Mouse (Mus musculus): ENCODE data around the gene Olfr1164. TPM values are rescaled to one million over a fixed set of nuclear protein-coding genes. Genes with fewer than 3 reads are reported as not detected.

The Olfr1164 gene
- polyA plus RNA-seq (2015; fragmentation: Nextera tagmentation; extraction: Ambion mirVana): not detected in 2 replicates

DNA sequence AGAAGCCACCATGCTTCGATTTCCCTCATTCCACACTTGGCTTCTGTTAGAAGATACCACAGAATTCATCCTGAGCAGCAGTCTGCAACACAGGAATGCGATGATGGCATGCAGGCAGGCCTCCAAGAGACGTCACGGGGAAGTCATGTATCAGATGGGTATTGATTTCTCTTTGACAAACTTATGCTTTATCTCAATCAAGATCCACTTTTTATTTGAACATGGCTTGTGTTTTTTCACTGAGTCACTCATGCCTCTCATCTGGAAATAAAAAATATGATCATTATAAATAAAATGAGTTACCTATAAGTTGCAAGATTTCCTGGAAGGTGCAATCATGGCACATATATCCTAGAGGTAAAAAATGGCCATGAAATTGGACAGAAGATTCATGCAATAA lies at the start of gene Olfr1164:
TSS of gene Olfr1164 (minus strand) at position 101 of the 400 bp plus-strand sequence.
- WGBS: 72% methylated on average over 4 of the region's 4 CpGs

DNA sequence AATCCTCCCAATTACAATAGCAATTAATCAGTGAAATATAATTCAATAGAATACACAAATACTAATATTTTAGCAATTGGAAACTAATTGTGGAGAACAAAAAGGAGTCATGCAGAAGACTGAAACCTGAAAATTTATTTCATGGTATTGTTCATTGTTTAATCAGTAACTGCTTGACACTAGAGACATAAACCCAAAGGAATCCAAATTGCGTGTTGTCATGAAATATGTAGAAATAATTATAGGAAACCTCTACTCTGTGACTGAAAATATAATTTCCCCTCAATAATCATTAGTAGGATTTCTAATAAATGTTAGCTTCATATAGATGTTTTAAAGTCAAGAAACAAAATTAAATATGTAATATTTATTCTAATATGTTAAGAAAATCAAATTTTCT lies 34.4 kb upstream of the Olfr1164 start, which contains the start of gene Olfr1166:
TSS of gene Olfr1166 (minus strand) at position 101 of the 400 bp plus-strand sequence.
- Histone ChIP-seq H3K4me2 (no peak within 1 kb of the TSS), H3K27ac (no peak within 1 kb of the TSS), H3K36me3 (no peaks in the 10 kb centered on the region), H3K9ac (no peak within 1 kb of the TSS), H3K4me3 (replicated peaks) (no peak within 1 kb of the TSS), H3K4me1 (no peaks in the 10 kb centered on the region), H3K9me3 (no peaks in the 10 kb centered on the region), H3K27me3 (replicated peaks) (no peaks in the 10 kb centered on the region)
- 82% methylated on average over 1 of the region's 1 CpGs for WGBS
- no peak for ATAC-seq (ENCODE audit: insufficient read depth, low FRiP score, low read depth)

More for the DNA sequence above, at the start of gene Olfr1164:
- Histone ChIP-seq H3K4me1 (no peaks in the 10 kb centered on the region), H3K27me3 (replicated peaks) (no peaks in the 10 kb centered on the region), H3K36me3 (no peaks in the 10 kb centered on the region), H3K9ac (no peak within 1 kb of the TSS), H3K9me3 (no peaks in the 10 kb centered on the region), H3K4me3 (replicated peaks) (no peak within 1 kb of the TSS), H3K4me2 (no peak within 1 kb of the TSS), H3K27ac (no peak within 1 kb of the TSS)
- no peak for ATAC-seq (ENCODE audit: insufficient read depth, low FRiP score, low read depth)

GRCm38 (mm10) chr2:88071730-88072129 lies 22.0 kb downstream of the Olfr1164 start, which contains the start of gene Olfr1163:
TSS of gene Olfr1163 (minus strand) at chr2:88071830.
- Histone ChIP-seq H3K4me3 (replicated peaks) (no peak within 1 kb of the TSS), H3K4me2 (no peak within 1 kb of the TSS), H3K9me3 (no peaks in the 10 kb centered on the region), H3K4me1 (no peaks in the 10 kb centered on the region), H3K9ac (no peak within 1 kb of the TSS), H3K27me3 (replicated peaks) (no peaks in the 10 kb centered on the region), H3K36me3 (no peaks in the 10 kb centered on the region), H3K27ac (no peak within 1 kb of the TSS)
- ATAC-seq (ENCODE audit: insufficient read depth, low FRiP score, low read depth): no peak

- Histone ChIP-seq H3K4me2 (no peak overlapping the region), H3K27ac (no peak overlapping the region), H3K4me1 (no peaks in the 10 kb centered on the region), H3K9me3 (no peaks in the 10 kb centered on the region), H3K36me3 (no peaks in the 10 kb centered on the region), H3K9ac (no peak overlapping the region), H3K4me3 (replicated peaks) (no peak overlapping the region), H3K27me3 (replicated peaks) (no peaks in the 10 kb centered on the region)
- ATAC-seq (ENCODE audit: insufficient read depth, low FRiP score, low read depth): no peak
- 91% methylated on average over 2 of the region's 2 CpGs for WGBS
Observed at GRCm38 (mm10) chr2:88063587-88063986, 30.2 kb downstream of the Olfr1164 start.

GRCm38 (mm10) chr2:88051029-88051428 lies 42.7 kb downstream of the Olfr1164 start, which contains the start of gene Olfr1162:
TSS of gene Olfr1162 (minus strand) at chr2:88051129.
- H3K27ac ChIP-seq: no peak within 1 kb of the TSS
- WGBS: 88% methylated on average over 1 of the region's 1 CpGs
- no peaks in the 10 kb centered on the region for H3K9me3 ChIP-seq
- no peak within 1 kb of the TSS for H3K9ac ChIP-seq
- no peaks in the 10 kb centered on the region for H3K4me1 ChIP-seq
- H3K4me2 ChIP-seq: no peak within 1 kb of the TSS
- H3K27me3 ChIP-seq (replicated peaks): no peaks in the 10 kb centered on the region
- no peaks in the 10 kb centered on the region for H3K36me3 ChIP-seq
- no peak within 1 kb of the TSS for H3K4me3 ChIP-seq (replicated peaks)
- no peak for ATAC-seq (ENCODE audit: insufficient read depth, low FRiP score, low read depth)

Other genes with a start within 250 kb of the Olfr1164 start
- not detected in 2 replicates for gene Olfr1150-ps1, start 250.0 kb downstream of the Olfr1164 start, polyA plus RNA-seq (2015; fragmentation: Nextera tagmentation; extraction: Ambion mirVana)
- not detected in 2 replicates for gene Olfr1151, start 238.1 kb downstream of the Olfr1164 start, polyA plus RNA-seq (2015; fragmentation: Nextera tagmentation; extraction: Ambion mirVana)
- gene Olfr1152, start 227.5 kb downstream of the Olfr1164 start, polyA plus RNA-seq (2015; fragmentation: Nextera tagmentation; extraction: Ambion mirVana): not detected in 2 replicates
- gene Olfr1153, start 199.0 kb downstream of the Olfr1164 start, polyA plus RNA-seq (2015; fragmentation: Nextera tagmentation; extraction: Ambion mirVana): not detected in 2 replicates
- gene Olfr1154, start 188.8 kb downstream of the Olfr1164 start, polyA plus RNA-seq (2015; fragmentation: Nextera tagmentation; extraction: Ambion mirVana): not detected in 2 replicates
- gene Olfr1155, start 148.8 kb downstream of the Olfr1164 start, polyA plus RNA-seq (2015; fragmentation: Nextera tagmentation; extraction: Ambion mirVana): not detected in 2 replicates
- not detected in 2 replicates for gene Olfr1156, start 140.9 kb downstream of the Olfr1164 start, polyA plus RNA-seq (2015; fragmentation: Nextera tagmentation; extraction: Ambion mirVana)
- gene Olfr1157, start 125.7 kb downstream of the Olfr1164 start, polyA plus RNA-seq (2015; fragmentation: Nextera tagmentation; extraction: Ambion mirVana): not detected in 2 replicates
- not detected in 2 replicates for gene Olfr74, start 119.3 kb downstream of the Olfr1164 start, polyA plus RNA-seq (2015; fragmentation: Nextera tagmentation; extraction: Ambion mirVana)
- not detected in 2 replicates for gene Olfr1158, start 103.9 kb downstream of the Olfr1164 start, polyA plus RNA-seq (2015; fragmentation: Nextera tagmentation; extraction: Ambion mirVana)
- gene Olfr1160, start 85.7 kb downstream of the Olfr1164 start, polyA plus RNA-seq (2015; fragmentation: Nextera tagmentation; extraction: Ambion mirVana): not detected in 2 replicates
- gene Olfr1161, start 71.2 kb downstream of the Olfr1164 start, polyA plus RNA-seq (2015; fragmentation: Nextera tagmentation; extraction: Ambion mirVana): not detected in 2 replicates
- not detected in 2 replicates for gene Olfr73, start 56.3 kb downstream of the Olfr1164 start, polyA plus RNA-seq (2015; fragmentation: Nextera tagmentation; extraction: Ambion mirVana)
- gene Olfr1162, start 42.8 kb downstream of the Olfr1164 start, polyA plus RNA-seq (2015; fragmentation: Nextera tagmentation; extraction: Ambion mirVana): not detected in 2 replicates
- not detected in 2 replicates for gene Olfr1163, start 22.1 kb downstream of the Olfr1164 start, polyA plus RNA-seq (2015; fragmentation: Nextera tagmentation; extraction: Ambion mirVana)
- not detected in 2 replicates for gene Olfr1166, start 34.3 kb upstream of the Olfr1164 start, polyA plus RNA-seq (2015; fragmentation: Nextera tagmentation; extraction: Ambion mirVana)
- not detected in 2 replicates for gene Olfr1167, start 61.2 kb upstream of the Olfr1164 start, polyA plus RNA-seq (2015; fragmentation: Nextera tagmentation; extraction: Ambion mirVana)
- not detected in 2 replicates for gene Olfr1168, start 87.9 kb upstream of the Olfr1164 start, polyA plus RNA-seq (2015; fragmentation: Nextera tagmentation; extraction: Ambion mirVana)
- gene Olfr1170, start 134.4 kb upstream of the Olfr1164 start, polyA plus RNA-seq (2015; fragmentation: Nextera tagmentation; extraction: Ambion mirVana): not detected in 2 replicates
- gene Olfr1173, start 185.9 kb upstream of the Olfr1164 start, polyA plus RNA-seq (2015; fragmentation: Nextera tagmentation; extraction: Ambion mirVana): not detected in 2 replicates
- not detected in 2 replicates for gene Olfr1174-ps, start 221.2 kb upstream of the Olfr1164 start, polyA plus RNA-seq (2015; fragmentation: Nextera tagmentation; extraction: Ambion mirVana)
- gene Olfr1175-ps, start 233.2 kb upstream of the Olfr1164 start, polyA plus RNA-seq (2015; fragmentation: Nextera tagmentation; extraction: Ambion mirVana): not detected in 2 replicates
- gene Olfr1176, start 242.8 kb upstream of the Olfr1164 start, polyA plus RNA-seq (2015; fragmentation: Nextera tagmentation; extraction: Ambion mirVana): not detected in 2 replicates

Data from stomach, embryonic 15.5 days (tissue).